Mouse (Mus musculus) myocyte (in vitro differentiated cells): Measurements from ENCODE around the gene Foxp4. TPM values are rescaled to one million over a fixed set of nuclear protein-coding genes. Genes with fewer than 3 reads are reported as not detected.

Experiments used
- H3K27me3 ChIP-seq: one replicate; pipeline ENCODE4 v1.6.1; 2011; ENCODE audit not compliant: control insufficient read depth, insufficient read depth, insufficient read length
- H3K36me3 ChIP-seq: one replicate; pipeline ENCODE4 v1.6.1; 2011; ENCODE audit not compliant: control insufficient read depth, insufficient read depth
- H3K4me2 ChIP-seq: one replicate; pipeline ENCODE4 v1.6.1; 2011; ENCODE audit warnings: low read depth, control low read depth
- H3K4me3 ChIP-seq: one replicate; pipeline ENCODE4 v1.5.1; 2011; ENCODE audit warnings: mild to moderate bottlenecking, control low read depth, moderate library complexity
- H3K79me2 ChIP-seq: one replicate; pipeline ENCODE4 v1.6.1; 2011; ENCODE audit not compliant: control insufficient read depth, insufficient read depth
- H3ac ChIP-seq: one replicate; pipeline ENCODE4 v1.6.1; 2011; ENCODE audit not compliant: control insufficient read depth, insufficient read length
- CEBPB ChIP-seq: IDR thresholded peaks from 2 replicates; pipeline ENCODE4 v1.6.1; 2011; ENCODE audit warnings: mild to moderate bottlenecking, moderate library complexity; ENCODE audit not compliant: poor library complexity, insufficient read depth, severe bottlenecking
- E2F4 ChIP-seq: IDR thresholded peaks from one replicate; pipeline ENCODE4 v1.6.1; 2011; ENCODE audit warnings: mild to moderate bottlenecking, control low read depth, moderate library complexity; ENCODE audit not compliant: insufficient read depth
- MAX ChIP-seq: IDR thresholded peaks from one replicate; pipeline ENCODE4 v1.6.1; 2011; ENCODE audit warnings: low read depth, mild to moderate bottlenecking, control low read depth
- MYOD1 ChIP-seq, 3 experiments: IDR thresholded peaks; one replicate each; pipeline ENCODE4 v1.6.1; 2011; ENCODE audit warnings: control low read depth in 2 of 3, low read depth in 2 of 3, mild to moderate bottlenecking in 2 of 3, moderate library complexity in 1 of 3; ENCODE audit not compliant: insufficient read length in 2 of 3, control insufficient read depth in 1 of 3
- MYOG ChIP-seq, 3 experiments: IDR thresholded peaks; one replicate each; pipeline ENCODE4 v1.6.1; 2011; ENCODE audit warnings: control low read depth in 2 of 3, low read depth in 2 of 3, mild to moderate bottlenecking in 2 of 3; ENCODE audit not compliant: insufficient read length in 2 of 3, control insufficient read depth in 1 of 3, insufficient read depth in 1 of 3
- POLR2A ChIP-seq: IDR thresholded peaks from one replicate; pipeline ENCODE4 v1.6.1; 2011; ENCODE audit warnings: low read depth, mild to moderate bottlenecking, control low read depth, moderate library complexity; ENCODE audit not compliant: insufficient read length
- POLR2AphosphoS2 ChIP-seq: IDR thresholded peaks from one replicate; pipeline ENCODE4 v1.6.1; 2011; ENCODE audit warnings: low read depth, control low read depth; ENCODE audit not compliant: insufficient read length
- REST ChIP-seq: IDR thresholded peaks from one replicate; pipeline ENCODE4 v1.6.1; 2011; ENCODE audit warnings: mild to moderate bottlenecking, control low read depth, moderate library complexity; ENCODE audit not compliant: insufficient read depth, insufficient read length
- SRF ChIP-seq: IDR thresholded peaks from one replicate; pipeline ENCODE4 v1.6.1; 2011; ENCODE audit warnings: low read depth; ENCODE audit not compliant: control insufficient read depth, insufficient read length
- TCF12 ChIP-seq: IDR thresholded peaks from one replicate; pipeline ENCODE4 v1.6.1; 2011; ENCODE audit warnings: mild to moderate bottlenecking, control low read depth; ENCODE audit not compliant: poor library complexity, insufficient read depth, severe bottlenecking
- TCF3 ChIP-seq: IDR thresholded peaks from one replicate; pipeline ENCODE4 v1.6.1; 2011; ENCODE audit warnings: low read depth, control low read depth; ENCODE audit not compliant: insufficient read length
- USF1 ChIP-seq: IDR thresholded peaks from one replicate; pipeline ENCODE4 v1.6.1; 2011; ENCODE audit warnings: low read depth, mild to moderate bottlenecking, control low read depth, moderate library complexity
- polyA plus RNA-seq: library from polyadenylated mRNA; unstranded; fragments of >200 nt; fragmentation: generic; extraction: Trizol; gene quantifications from one replicate; pipeline ENCODE4 v1.2.1, GENCODE M21; 2012; ENCODE audit warnings: missing spikeins

Foxp4 gene
- polyA plus RNA-seq, 1 experiment: 24.7 TPM

- Histone ChIP-seq H3K27me3 (no peaks in the 10 kb centered on the region), H3K4me2 (no peak overlapping the region), H3K36me3 (peaks cover 4% of the 10 kb centered on the region), H3K4me3 (no peak overlapping the region), H3K79me2 (no peaks in the 10 kb centered on the region), H3ac (no peak overlapping the region)
- TF ChIP-seq MYOD1 (IDR thresholded peaks at IDR 0.05; ENCODE audit: control insufficient read depth in 1 of 3, insufficient read length in 2 of 3, low read depth in 2 of 3) (no peak), REST (no peak), USF1 (no peak), MYOG (IDR thresholded peaks at IDR 0.05; ENCODE audit: control insufficient read depth in 1 of 3, insufficient read depth in 1 of 3, insufficient read length in 2 of 3, low read depth in 2 of 3) (no peak), TCF3 (no peak)
Observed at GRCm38 (mm10) chr17:47899156-47899555, 25.3 kb downstream of the Foxp4 start.

DNA sequence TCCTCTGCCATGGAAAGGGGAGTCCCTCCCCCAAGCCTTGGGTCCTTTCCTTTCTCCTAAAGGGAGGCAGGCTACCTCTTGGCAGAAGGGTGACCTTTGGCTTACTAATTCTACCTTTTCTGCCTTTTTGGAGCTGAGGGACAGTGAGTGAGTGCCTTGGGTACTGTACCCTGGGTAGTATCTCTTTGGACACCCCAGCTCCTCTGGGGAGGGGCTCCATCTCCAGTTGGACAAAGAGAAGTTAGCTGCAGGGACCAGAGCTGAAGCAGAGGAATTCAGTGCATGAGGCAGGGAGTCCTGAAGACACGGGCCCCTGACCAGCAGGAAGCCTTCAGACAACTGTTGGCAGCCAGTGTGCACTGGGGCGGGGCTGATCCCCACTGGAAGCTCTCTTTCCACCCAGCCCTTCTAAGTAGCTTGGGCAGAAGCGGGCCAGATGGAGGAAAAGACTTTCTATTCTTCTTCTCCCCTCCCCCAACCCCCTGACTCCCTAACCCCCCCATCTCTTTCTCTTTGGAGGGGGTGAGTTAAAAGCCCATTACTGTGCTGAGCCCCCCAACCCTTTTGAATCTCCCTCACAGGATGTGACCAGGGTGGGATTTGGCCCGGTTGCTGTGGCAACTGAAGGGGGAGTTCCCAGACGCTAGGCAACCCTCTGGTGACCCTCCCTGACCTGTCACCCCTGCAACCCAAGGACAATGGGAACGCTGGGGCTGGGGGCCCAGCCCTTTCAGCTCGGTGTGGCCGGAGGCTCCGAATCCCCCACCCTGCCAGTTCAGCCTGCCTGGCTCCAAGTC, 26.3 kb downstream of the Foxp4 start:
- Histone ChIP-seq H3K4me3 (no peak overlapping the region), H3K36me3 (no peaks in the 10 kb centered on the region), H3K79me2 (no peaks in the 10 kb centered on the region), H3ac (no peak overlapping the region), H3K27me3 (no peaks in the 10 kb centered on the region), H3K4me2 (no peak overlapping the region)
- TF ChIP-seq TCF12 (no peak), MYOG (IDR thresholded peaks at IDR 0.05; ENCODE audit: control insufficient read depth in 1 of 3, insufficient read depth in 1 of 3, insufficient read length in 2 of 3, low read depth in 2 of 3) (peak in 1 of 3 experiments; percentile 39)

GRCm38 (mm10) chr17:47889727-47890126, 34.7 kb downstream of the Foxp4 start:
- Histone ChIP-seq H3K4me3 (no peak overlapping the region), H3K4me2 (no peak overlapping the region), H3K36me3 (no peaks in the 10 kb centered on the region), H3K27me3 (no peaks in the 10 kb centered on the region), H3K79me2 (no peaks in the 10 kb centered on the region), H3ac (no peak overlapping the region)
- TF ChIP-seq USF1 (no peak), POLR2A (no peak)

- H3ac ChIP-seq: no peak overlapping the region
- H3K79me2 ChIP-seq: no peaks in the 10 kb centered on the region
- H3K27me3 ChIP-seq: no peaks in the 10 kb centered on the region
- H3K4me2 ChIP-seq: no peak overlapping the region
- H3K36me3 ChIP-seq: no peaks in the 10 kb centered on the region
- H3K4me3 ChIP-seq: no peak overlapping the region
- TF ChIP-seq TCF3 (no peak), TCF12 (no peak), E2F4 (no peak)
Observed at GRCm38 (mm10) chr17:47889267-47889666, 35.2 kb downstream of the Foxp4 start.

GRCm38 (mm10) chr17:47888641-47889040, 35.8 kb downstream of the Foxp4 start:
- Histone ChIP-seq H3K27me3 (no peaks in the 10 kb centered on the region), H3K36me3 (no peaks in the 10 kb centered on the region), H3K4me2 (no peak overlapping the region), H3ac (no peak overlapping the region), H3K4me3 (no peak overlapping the region), H3K79me2 (no peaks in the 10 kb centered on the region)
- no peak for TF ChIP-seq E2F4
- no peak for TF ChIP-seq TCF3
- TF ChIP-seq POLR2A: no peak
- no peak for TF ChIP-seq MAX
- TF ChIP-seq POLR2AphosphoS2: no peak

DNA sequence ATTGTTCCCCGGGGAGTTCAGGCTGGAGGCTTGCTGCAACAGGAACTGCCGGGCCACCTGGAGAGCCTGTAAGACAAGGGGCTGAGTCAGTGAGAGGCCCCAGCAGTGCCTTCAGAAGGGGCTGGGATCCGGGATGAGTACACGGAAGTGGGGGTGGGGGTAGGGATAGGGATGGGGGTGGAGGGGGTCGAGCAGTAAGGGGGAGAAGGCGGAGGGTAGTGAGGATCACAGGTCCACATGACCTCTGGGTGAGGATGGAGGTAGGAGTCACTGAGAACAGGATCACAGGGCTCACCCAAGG, 36.3 kb downstream of the Foxp4 start:
- TF ChIP-seq MAX (no peak), REST (no peak), TCF12 (no peak), MYOD1 (IDR thresholded peaks at IDR 0.05; ENCODE audit: control insufficient read depth in 1 of 3, insufficient read length in 2 of 3, low read depth in 2 of 3) (no peak), SRF (no peak), E2F4 (no peak), MYOG (IDR thresholded peaks at IDR 0.05; ENCODE audit: control insufficient read depth in 1 of 3, insufficient read depth in 1 of 3, insufficient read length in 2 of 3, low read depth in 2 of 3) (no peak), USF1 (no peak), TCF3 (no peak), POLR2A (no peak), POLR2AphosphoS2 (no peak), CEBPB (no peak)
- Histone ChIP-seq H3K27me3 (no peaks in the 10 kb centered on the region), H3K4me3 (no peak overlapping the region), H3ac (no peak overlapping the region), H3K4me2 (no peak overlapping the region), H3K79me2 (no peaks in the 10 kb centered on the region), H3K36me3 (no peaks in the 10 kb centered on the region)
